Mouse (Mus musculus) MEL (cell line): ENCODE measurements at regions not wholly inside any gene's neighbourhood (a gene's known extent, or its start where the extent isn't known, plus 50 kb on each side); places are given as distances from the start of the nearest gene placed in this dataset.

Source experiments
- DNase-seq: peaks from one replicate; pipeline ENCODE4 v3.0.0; 2011; ENCODE audit warnings: low read depth, low spot score
- H3K27ac ChIP-seq: 2 replicates; pipeline ENCODE4 v1.5.1; 2012; ENCODE audit warnings: low read depth, mild to moderate bottlenecking, control low read depth, low read length, moderate library complexity; ENCODE audit not compliant: control insufficient read depth
- H3K27me3 ChIP-seq, 2 experiments: fragments of 150-350 bp in 1 of 2; sonication (generic) in 1 of 2; 2 replicates each; pipeline ENCODE4 v1.6.1; 2012; ENCODE audit warnings: low read length in 2 of 2, mild to moderate bottlenecking in 2 of 2, improper control_type of control experiment in 1 of 2, moderate library complexity in 1 of 2; ENCODE audit not compliant: insufficient read depth in 2 of 2, control insufficient read depth in 1 of 2
- H3K36me3 ChIP-seq, 2 experiments: 2 replicates each; pipeline ENCODE4 v1.6.1; 2012 to 2014; ENCODE audit warnings: low read length in 2 of 2, improper control_type of control experiment in 1 of 2, inconsistent platforms in 1 of 2, mild to moderate bottlenecking in 1 of 2; ENCODE audit not compliant: insufficient read depth in 2 of 2, control insufficient read depth in 1 of 2
- H3K4me1 ChIP-seq, 2 experiments: fragments of 150-350 bp in 1 of 2; sonication (generic) in 1 of 2; 2 replicates each; pipeline ENCODE4 v1.6.1; 2012; ENCODE audit warnings: low read length in 2 of 2, improper control_type of control experiment in 1 of 2, mild to moderate bottlenecking in 1 of 2; ENCODE audit not compliant: insufficient read depth in 2 of 2, control insufficient read depth in 1 of 2
- H3K4me3 ChIP-seq, 2 experiments: fragments of 150-350 bp in 1 of 2; sonication (generic) in 1 of 2; 2 replicates each; pipeline ENCODE4 v1.5.1; 2012; ENCODE audit warnings: low read depth in 2 of 2, low read length in 2 of 2, mild to moderate bottlenecking in 2 of 2, moderate library complexity in 2 of 2, control low read depth in 1 of 2, improper control_type of control experiment in 1 of 2; ENCODE audit not compliant: control insufficient read depth in 1 of 2, insufficient read depth in 1 of 2
- H3K79me2 ChIP-seq: 2 replicates; pipeline ENCODE4 v1.6.1; 2012; ENCODE audit warnings: mild to moderate bottlenecking, low read length, moderate library complexity; ENCODE audit not compliant: control insufficient read depth, poor library complexity, insufficient read depth
- H3K9ac ChIP-seq: 2 replicates; pipeline ENCODE4 v1.6.1; 2012; ENCODE audit warnings: low read depth, mild to moderate bottlenecking, control low read depth, low read length, moderate library complexity; ENCODE audit not compliant: control insufficient read depth, poor library complexity, severe bottlenecking
- H3K9me3 ChIP-seq: fragments of 150-350 bp; sonication (generic); replicated peaks from 2 replicates; pipeline ENCODE4 v1.6.1; 2012; ENCODE audit warnings: mild to moderate bottlenecking, low read length, improper control_type of control experiment, moderate library complexity; ENCODE audit not compliant: insufficient read depth
- CTCF ChIP-seq, 3 experiments: IDR thresholded peaks in 2 of 3; conservative IDR thresholded peaks in 1 of 3; 2 replicates each; pipeline ENCODE4 v1.5.1; 2011 to 2012; ENCODE audit warnings: low read length in 3 of 3, low read depth in 2 of 3, mild to moderate bottlenecking in 2 of 3, improper control_type of control experiment in 1 of 3, inconsistent platforms in 1 of 3, mixed read lengths in 1 of 3, moderate library complexity in 1 of 3; ENCODE audit not compliant: control insufficient read depth in 1 of 3, insufficient read depth in 1 of 3, poor library complexity in 1 of 3, severe bottlenecking in 1 of 3
- ETS1 ChIP-seq: IDR thresholded peaks from 2 replicates; pipeline ENCODE4 v1.6.1; 2012; ENCODE audit warnings: low read depth, mild to moderate bottlenecking, inconsistent platforms, low read length, improper control_type of control experiment, moderate library complexity
- MAX ChIP-seq: IDR thresholded peaks from 2 replicates; pipeline ENCODE4 v1.6.1; 2011; ENCODE audit warnings: low read length, improper control_type of control experiment
- MEF2A ChIP-seq: IDR thresholded peaks from 2 replicates; pipeline ENCODE4 v1.6.1; 2014; ENCODE audit warnings: low read depth, mild to moderate bottlenecking, inconsistent platforms, low read length, improper control_type of control experiment; ENCODE audit not compliant: poor library complexity, insufficient replicate concordance, severe bottlenecking; ENCODE audit errors: extremely low read depth
- MYC ChIP-seq: IDR thresholded peaks from 2 replicates; pipeline ENCODE4 v1.6.1; 2011; ENCODE audit warnings: low read depth, mild to moderate bottlenecking, low read length, improper control_type of control experiment, moderate library complexity
- NELFE ChIP-seq: IDR thresholded peaks from 2 replicates; pipeline ENCODE4 v1.6.1; 2011; ENCODE audit warnings: low read depth, low read length, improper control_type of control experiment
- NRF1 ChIP-seq: IDR thresholded peaks from 2 replicates; pipeline ENCODE4 v1.6.1; 2014; ENCODE audit warnings: low read depth, mild to moderate bottlenecking, inconsistent platforms, low read length, improper control_type of control experiment, moderate library complexity; ENCODE audit not compliant: poor library complexity, insufficient read depth, severe bottlenecking
- TCF12 ChIP-seq: IDR thresholded peaks from 2 replicates; pipeline ENCODE4 v1.6.1; 2014; ENCODE audit warnings: low read depth, mild to moderate bottlenecking, inconsistent platforms, low read length, improper control_type of control experiment, moderate library complexity
- UBTF ChIP-seq: IDR thresholded peaks from 2 replicates; pipeline ENCODE4 v1.6.1; 2012; ENCODE audit warnings: low read depth, mild to moderate bottlenecking, inconsistent platforms, low read length, improper control_type of control experiment, moderate library complexity, borderline replicate concordance; ENCODE audit not compliant: insufficient read depth
- USF1 ChIP-seq: IDR thresholded peaks from 2 replicates; pipeline ENCODE4 v1.6.1; 2014; ENCODE audit warnings: low read depth, mild to moderate bottlenecking, inconsistent platforms, low read length, improper control_type of control experiment, moderate library complexity
- USF2 ChIP-seq, 2 experiments: IDR thresholded peaks; 2 replicates each; pipeline ENCODE4 v1.6.1; 2011 to 2012; ENCODE audit warnings: improper control_type of control experiment in 2 of 2, low read length in 2 of 2, borderline replicate concordance in 1 of 2, inconsistent platforms in 1 of 2, low read depth in 1 of 2, mild to moderate bottlenecking in 1 of 2; ENCODE audit not compliant: insufficient read depth in 1 of 2
- ZNF384 ChIP-seq: IDR thresholded peaks from 2 replicates; pipeline ENCODE4 v1.6.1; 2012; ENCODE audit warnings: low read depth, mild to moderate bottlenecking, inconsistent platforms, low read length, improper control_type of control experiment

DNA sequence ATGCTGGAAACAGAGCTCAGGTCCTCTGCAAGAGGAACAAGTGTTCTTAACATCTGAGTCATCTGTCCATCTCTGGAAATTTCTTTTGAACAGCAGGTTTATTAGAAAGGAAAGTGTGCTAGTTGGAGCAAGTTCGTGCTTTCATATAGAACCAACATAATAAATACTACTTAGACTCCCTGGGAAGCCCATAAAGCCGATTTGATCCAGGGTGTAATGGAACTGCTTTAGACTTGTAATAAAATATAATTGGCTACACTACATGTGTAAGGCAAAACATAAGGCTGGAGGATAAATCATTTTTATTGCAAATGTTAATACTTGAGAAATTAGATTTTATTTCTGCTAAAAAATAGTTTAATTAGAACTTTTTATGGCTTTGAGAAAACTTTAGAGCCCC, 510.0 kb upstream of the Id4 start:
- H3K79me2 ChIP-seq = no peaks in the 10 kb centered on the region
- no peaks in the 10 kb centered on the region for H3K4me1 ChIP-seq
- no peaks in the 10 kb centered on the region for H3K36me3 ChIP-seq
- no peaks in the 10 kb centered on the region for H3K27me3 ChIP-seq
- H3K27ac ChIP-seq = no peak overlapping the region
- DNase-seq = no peak
- H3K4me3 ChIP-seq = no peak overlapping the region
- TF ChIP-seq USF2 (IDR thresholded peaks at IDR 0.05; ENCODE audit: borderline replicate concordance in 1 of 2, insufficient read depth in 1 of 2, low read depth in 1 of 2, low read length in 2 of 2) (no peak), ETS1 (no peak), ZNF384 (no peak), MYC (no peak), CTCF (IDR thresholded peaks at IDR 0.05 in 2 of 3, conservative IDR thresholded peaks at IDR 0.05 in 1 of 3; ENCODE audit: control insufficient read depth in 1 of 3, insufficient read depth in 1 of 3, low read depth in 2 of 3, low read length in 3 of 3, poor library complexity in 1 of 3, severe bottlenecking in 1 of 3) (no peak), TCF12 (no peak), MAX (no peak), UBTF (no peak)
- no peaks in the 10 kb centered on the region for H3K9me3 ChIP-seq
- H3K9ac ChIP-seq = no peak overlapping the region

DNA sequence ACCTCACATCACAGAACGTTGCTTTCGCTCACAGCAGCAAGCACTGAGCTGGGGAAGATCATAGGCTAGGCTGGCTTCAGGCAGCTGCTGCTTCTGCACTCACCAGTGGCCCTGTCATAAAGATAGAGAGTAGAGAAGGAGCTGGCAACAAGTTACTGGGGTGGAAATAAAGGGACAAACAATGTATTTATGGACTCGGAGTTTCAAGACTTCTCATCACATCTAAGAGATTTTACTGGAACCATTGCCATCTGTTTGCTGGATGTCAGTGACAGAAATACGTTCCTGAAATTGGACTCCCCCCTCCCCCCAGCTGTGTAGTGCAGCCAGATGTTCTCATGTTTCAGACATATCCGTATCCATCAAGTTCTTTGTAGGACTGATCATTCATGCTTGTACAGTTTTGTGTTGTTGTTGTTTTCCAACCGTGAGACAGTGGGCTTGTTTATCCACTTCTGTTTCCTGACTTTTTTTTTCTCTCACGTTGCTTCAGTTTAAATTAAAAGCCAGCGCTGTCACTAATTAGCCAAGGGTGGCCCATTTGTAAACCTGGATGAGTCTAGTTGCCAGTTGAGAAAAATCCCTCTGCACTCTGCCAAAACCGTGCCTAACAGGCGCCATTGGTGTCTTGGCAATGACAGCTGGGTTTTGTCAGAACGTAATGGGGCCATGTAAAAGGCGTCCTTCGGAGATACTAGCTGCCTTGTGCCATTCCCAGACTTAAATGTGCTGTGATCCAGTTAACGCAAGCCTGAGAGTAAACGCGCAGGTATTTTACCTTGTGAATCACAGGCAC, 496.0 kb upstream of the Id4 start:
- Histone ChIP-seq H3K36me3 (no peaks in the 10 kb centered on the region), H3K4me3 (no peak overlapping the region), H3K4me1 (no peaks in the 10 kb centered on the region), H3K9me3 (no peaks in the 10 kb centered on the region), H3K27ac (no peak overlapping the region), H3K9ac (no peak overlapping the region)
- DNase-seq = no peak
- no peak for TF ChIP-seq MEF2A
- no peak for TF ChIP-seq NELFE
- TF ChIP-seq, all 39 proteins: peak for 0
- H3K79me2 ChIP-seq = no peaks in the 10 kb centered on the region
- H3K27me3 ChIP-seq = no peaks in the 10 kb centered on the region

DNA sequence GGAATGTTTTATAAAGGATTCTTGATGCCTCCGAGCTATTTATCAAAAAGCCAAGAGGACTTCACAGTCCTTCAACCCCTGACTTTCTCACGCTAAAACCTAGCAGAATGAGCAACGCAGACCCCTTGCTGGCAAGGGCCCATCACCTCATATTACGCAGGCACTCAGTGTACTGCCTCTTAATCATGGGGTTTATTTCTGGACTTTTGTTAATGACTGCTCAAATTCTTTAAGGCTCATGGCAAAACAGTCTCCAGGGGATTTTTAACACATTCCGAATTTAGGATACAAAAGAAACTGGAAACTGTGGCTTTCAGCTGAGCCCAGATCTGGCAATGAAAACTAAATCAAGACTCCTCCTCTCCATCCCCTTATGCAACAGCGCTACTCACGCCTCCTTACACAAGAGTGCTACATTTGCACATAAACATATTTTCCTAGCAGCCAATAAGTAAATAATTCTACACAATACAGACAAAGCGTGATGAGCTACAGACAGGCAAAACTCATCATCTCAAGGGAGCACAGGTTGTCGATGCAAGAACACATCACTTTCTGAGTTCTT, 492.0 kb upstream of the Id4 start:
- no peak overlapping the region for H3K4me3 ChIP-seq
- H3K36me3 ChIP-seq = no peaks in the 10 kb centered on the region
- no peak overlapping the region for H3K9ac ChIP-seq
- H3K27me3 ChIP-seq = no peaks in the 10 kb centered on the region
- H3K4me1 ChIP-seq = no peaks in the 10 kb centered on the region
- no peak for TF ChIP-seq NRF1
- TF ChIP-seq USF1 = no peak
- no peak for TF ChIP-seq ZNF384
- TF ChIP-seq USF2 (IDR thresholded peaks at IDR 0.05; ENCODE audit: borderline replicate concordance in 1 of 2, insufficient read depth in 1 of 2, low read depth in 1 of 2, low read length in 2 of 2) = no peak
- H3K27ac ChIP-seq = no peak overlapping the region
- H3K9me3 ChIP-seq = no peaks in the 10 kb centered on the region
- H3K79me2 ChIP-seq = no peaks in the 10 kb centered on the region
- DNase-seq = no peak
